Mouse (Mus musculus) kidney, adult 8-10 months (tissue): ENCODE data around the gene Gm12845.
"Not testable (repeated sequence)": the region's sequence is repeated elsewhere in the genome, so short reads cannot be mapped to it uniquely, and the experiment has no call there.

Experiments used
- DNase-seq, 2 experiments: peaks; one replicate each; pipeline ENCODE4 v3.0.0; 2022

Gm12845 gene

DNA sequence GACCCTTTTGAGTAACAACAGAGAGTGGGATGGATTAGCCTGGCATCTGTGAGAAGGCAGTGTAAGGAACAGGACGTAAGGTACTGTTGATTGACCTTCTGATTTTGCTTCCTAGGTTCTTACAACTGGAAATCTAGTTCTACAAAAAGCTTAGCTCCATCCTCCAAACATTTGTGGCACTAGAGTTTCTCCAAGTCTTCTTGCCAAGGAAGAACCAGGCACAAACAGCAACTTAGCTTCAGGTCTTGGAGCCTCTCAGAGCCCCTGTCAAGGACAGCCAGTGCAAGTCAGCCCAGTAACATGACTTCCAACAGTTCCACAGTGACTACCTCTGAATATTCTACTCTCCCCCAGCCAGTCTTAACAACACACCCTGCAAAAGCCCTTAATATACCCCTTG lies at the start of gene Gm12845:
Gene Gm12845, plus strand, starts transcription at position 301 of the 400 bp plus-strand sequence.
- no peak for DNase-seq

GRCm38 (mm10) chr4:117676903-117677302 lies 47.3 kb upstream of the Gm12845 start:
- DNase-seq: peak; percentile 54 to 82

- no peak for DNase-seq
Measured at GRCm38 (mm10) chr4:117680963-117681362, 43.2 kb upstream of the Gm12845 start.

GRCm38 (mm10) chr4:117681931-117682461 lies 42.2 kb upstream of the Gm12845 start, which contains the start of gene Dmap1:
Dmap1 (minus strand) TSS chr4:117682273.
- DNase-seq: peak; percentile 72 to 85

DNA sequence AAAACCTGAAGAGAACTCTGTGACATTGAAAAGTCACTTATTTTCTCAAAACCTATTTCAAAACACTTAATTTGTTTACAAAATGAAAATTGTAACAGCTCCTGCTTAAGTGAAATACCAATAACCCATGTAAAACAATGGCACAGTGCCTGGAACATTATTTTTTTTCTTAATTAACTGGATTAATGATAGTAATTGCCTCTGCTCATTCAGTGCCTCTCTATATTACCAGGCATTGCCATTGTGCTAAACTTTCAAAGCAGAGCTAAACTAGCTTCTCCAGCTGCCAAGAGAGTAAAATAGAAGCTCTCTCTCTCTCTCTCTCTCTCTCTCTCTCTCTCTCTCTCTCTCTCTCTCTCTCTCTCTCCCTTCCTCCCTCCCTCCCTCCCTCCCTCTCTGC lies 41.7 kb upstream of the Gm12845 start:
- no peak for DNase-seq

GRCm38 (mm10) chr4:117683048-117683768 lies 41.0 kb upstream of the Gm12845 start:
- no peak for DNase-seq

- no peak for DNase-seq
Measured at GRCm38 (mm10) chr4:117686354-117686753, 37.9 kb upstream of the Gm12845 start.

GRCm38 (mm10) chr4:117705361-117705760 lies 18.9 kb upstream of the Gm12845 start:
- peak in 1 of 2 experiments; percentile 56 for DNase-seq

DNA sequence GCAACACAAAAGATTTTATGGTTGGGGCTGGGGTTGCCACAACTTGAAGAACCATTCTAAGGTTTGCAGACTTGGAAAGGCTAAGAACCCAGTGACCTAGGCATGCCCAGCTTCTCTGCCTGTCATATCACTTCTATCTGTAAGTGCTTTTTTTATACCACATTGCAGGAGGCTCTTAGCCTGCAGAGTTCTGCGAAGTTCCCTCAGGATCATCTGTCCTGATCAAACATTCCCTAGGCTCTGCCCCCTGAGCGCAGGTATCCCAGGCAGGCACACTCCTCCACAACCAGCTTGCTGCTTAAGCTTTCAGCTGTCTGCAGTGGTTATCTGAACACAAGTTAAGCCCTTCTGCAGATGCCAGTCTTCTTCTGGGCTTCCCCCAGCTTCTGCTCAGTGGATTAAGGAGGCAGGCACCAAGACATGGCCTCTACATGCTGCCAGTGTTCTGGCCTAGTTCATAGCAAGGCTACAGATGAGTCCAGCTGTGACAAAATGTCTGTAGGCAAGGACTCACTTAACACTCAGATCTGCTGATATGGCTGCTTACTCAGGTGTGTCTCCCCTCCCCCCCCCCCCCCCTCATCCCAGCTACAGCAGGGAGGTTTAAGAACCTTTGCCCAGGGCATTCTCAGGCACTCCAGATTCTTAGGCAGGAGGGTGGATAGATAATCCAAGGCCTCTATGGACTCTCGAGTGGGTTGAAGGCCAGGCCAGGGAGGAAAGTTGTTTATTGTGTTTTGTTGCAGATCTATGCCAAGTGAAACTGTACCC lies 15.2 kb upstream of the Gm12845 start:
- DNase-seq: peak in 1 of 2 experiments; percentile 8

- no peak for DNase-seq
Measured at GRCm38 (mm10) chr4:117712314-117712713, 11.9 kb upstream of the Gm12845 start.

GRCm38 (mm10) chr4:117713303-117714098 lies 10.7 kb upstream of the Gm12845 start:
- no peak for DNase-seq

DNA sequence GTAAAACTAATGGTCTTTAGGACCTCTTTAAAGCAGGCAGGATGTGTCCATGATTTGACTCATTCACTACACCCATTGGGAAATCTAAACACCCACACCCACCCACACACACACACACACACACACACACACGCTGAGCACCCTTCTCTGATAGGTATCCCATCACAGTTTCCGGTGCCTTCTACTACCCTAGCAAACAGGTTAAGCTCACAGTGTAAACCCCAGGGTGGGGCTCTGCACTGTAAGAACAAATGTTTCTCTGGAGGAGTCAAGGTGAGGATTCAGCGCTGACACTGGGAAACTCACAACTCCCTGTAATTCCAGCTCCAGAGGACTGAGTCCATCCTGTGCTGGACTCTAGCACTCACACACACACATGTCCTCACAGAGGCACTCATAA lies 7.7 kb downstream of the Gm12845 start:
- DNase-seq: no peak

DNA sequence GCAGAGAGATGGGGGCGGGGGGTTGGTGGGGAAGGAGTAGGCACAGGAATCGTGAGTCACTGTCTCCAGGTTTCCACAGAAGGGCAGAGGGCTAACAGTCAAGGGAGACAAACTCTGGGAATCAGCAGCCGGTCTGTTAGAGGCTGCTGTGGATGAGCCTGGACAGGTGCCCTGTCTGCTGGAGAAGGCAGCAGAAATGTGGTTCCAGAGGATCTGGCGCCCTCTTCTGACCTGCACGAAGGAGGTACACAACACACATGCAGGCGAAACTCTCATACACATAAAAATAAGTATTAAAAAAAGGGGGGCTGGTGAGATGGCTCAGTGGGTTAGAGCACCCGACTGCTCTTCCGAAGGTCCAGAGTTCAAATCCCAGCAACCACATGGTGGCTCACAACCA lies 13.3 kb downstream of the Gm12845 start:
- DNase-seq: peak; percentile 7 to 19

DNA sequence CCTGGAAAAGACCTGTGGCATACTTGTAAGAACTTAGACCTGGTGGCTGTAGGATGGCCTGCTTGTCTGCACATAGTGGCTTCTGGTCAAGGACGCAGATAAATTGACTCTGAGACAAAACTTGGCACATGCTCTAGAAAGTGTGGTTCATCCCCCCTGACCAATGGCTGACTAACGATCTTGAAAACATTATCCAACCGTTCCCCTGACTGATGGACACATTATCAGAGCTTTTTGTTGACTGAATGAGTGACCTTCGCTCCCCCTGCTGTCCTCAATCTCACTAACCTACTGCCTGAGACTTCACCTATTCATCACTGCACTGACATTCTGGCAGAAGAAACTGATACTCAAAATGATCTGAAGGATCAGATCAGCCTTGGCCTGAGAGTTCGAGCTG lies 28.3 kb downstream of the Gm12845 start:
- not testable (repeated sequence) for DNase-seq

DNA sequence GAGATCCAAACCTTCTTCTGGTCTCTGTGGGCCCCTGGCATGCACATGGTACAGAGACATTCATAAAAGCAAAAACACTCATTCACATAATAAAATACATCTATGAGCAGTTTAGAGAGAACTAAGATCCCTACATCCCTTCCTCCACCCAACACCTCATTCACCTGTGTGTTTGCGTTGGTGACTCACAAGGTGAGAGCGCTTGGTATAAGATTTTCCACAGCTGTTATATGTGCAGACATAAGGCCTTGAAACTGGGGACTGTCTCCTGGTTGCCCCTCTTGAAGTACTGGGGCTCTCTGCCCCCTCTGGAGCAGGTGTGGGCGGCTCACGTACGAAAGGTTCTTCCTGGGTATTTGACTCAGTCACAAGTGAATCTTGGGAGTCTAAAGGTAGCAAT lies 35.9 kb downstream of the Gm12845 start:
- no peak for DNase-seq

- no peak for DNase-seq
Measured at GRCm38 (mm10) chr4:117765416-117765815, 41.2 kb downstream of the Gm12845 start, which contains the start of gene Klf17. Klf17 (minus strand) TSS chr4:117765648.

- DNase-seq: peak; percentile 60 to 74
Measured at GRCm38 (mm10) chr4:117770935-117771334, 46.7 kb downstream of the Gm12845 start.

- no peak for DNase-seq
Measured at GRCm38 (mm10) chr4:117772960-117773359, 48.7 kb downstream of the Gm12845 start.
